Mouse (Mus musculus) megakaryocyte-erythroid progenitor cell, adult 5-6 weeks (primary cell): ENCODE measurements around the gene Pctp. TPM values are rescaled to one million over a fixed set of nuclear protein-coding genes. Genes with fewer than 3 reads are reported as not detected.

ENCODE experiments used
- ATAC-seq: replicated peaks from 2 replicates; pipeline ENCODE4 v1.8.0; 2016; ENCODE audit warnings: mild to moderate bottlenecking, inconsistent platforms; ENCODE audit not compliant: severe bottlenecking, poor library complexity, low FRiP score, low TSS enrichment
- total RNA-seq, 2 experiments: library from RNA; stranded (forward) in 1 of 2; stranded (reverse) in 1 of 2; fragments of 200-1000, 215-1000 nt in 1 of 2; fragments of >200 nt in 1 of 2; fragmentation: Nextera tagmentation in 1 of 2; gene quantifications; 2 replicates each; pipeline ENCODE4 v1.2.3; 2014 to 2017

The Pctp gene
- total RNA-seq, 2 experiments from 2014 or later = 6.8 to 17.6 TPM

DNA sequence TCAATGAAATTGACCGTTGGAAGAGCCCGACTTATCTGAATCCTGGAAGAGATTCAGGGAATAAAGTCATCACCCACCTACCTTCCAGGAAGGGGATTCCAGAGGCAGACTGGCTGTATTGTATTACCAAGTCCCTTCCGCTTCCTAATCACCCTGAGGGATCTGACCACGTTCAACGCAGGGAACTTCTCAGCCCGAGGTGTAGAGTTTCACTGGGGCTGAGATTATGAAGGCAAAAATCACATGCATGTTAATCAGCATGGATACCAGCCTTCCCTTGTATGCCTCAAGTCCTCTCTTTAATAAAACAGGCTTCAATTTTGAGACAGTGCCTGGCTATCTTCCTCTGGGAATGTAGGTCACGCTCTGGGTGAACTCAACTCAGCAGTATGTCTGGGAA is 12.6 kb upstream of the Pctp start:
- ATAC-seq = no peak

DNA sequence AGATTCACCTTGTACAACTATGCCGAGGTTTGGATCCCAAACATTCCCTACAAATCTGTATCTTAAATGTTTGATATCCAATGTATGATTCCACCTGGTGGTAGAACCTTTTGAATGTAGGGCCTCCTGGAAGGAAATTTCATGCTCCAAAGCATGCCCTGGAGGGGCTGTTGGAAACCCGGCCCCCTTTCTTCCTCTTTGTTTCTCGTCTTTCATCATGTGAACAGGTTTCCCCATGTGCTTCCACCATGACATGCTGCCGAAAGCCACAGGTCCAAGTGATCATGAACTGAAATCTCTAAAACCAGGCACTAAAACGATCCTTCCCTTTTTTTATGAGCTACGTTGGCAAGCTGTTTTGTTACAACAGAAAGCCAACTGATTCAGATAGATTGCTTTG is 11.0 kb upstream of the Pctp start:
- ATAC-seq = no peak

- no peak for ATAC-seq
Observed at GRCm38 (mm10) chr11:90007791-90008531, 5.3 kb upstream of the Pctp start.

DNA sequence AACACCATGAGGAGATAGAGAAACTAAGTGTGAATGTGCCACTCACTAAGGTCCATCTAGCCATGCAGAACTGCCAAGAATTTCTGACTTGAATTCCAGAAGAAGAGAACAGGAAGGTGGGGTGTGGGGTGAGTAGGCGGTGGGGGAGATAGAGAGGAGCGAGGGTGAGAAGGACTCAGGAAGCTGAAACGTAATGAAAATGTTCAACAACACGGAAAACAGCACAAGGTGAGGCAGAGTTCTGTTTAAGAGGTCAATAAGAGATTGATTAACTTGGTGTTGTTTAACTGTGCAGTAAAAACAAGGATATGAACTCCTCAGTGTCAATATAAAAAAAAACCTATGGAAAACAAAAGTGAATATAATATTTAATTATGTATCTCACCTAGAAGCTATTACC is 3.4 kb upstream of the Pctp start:
- ATAC-seq = no peak

DNA sequence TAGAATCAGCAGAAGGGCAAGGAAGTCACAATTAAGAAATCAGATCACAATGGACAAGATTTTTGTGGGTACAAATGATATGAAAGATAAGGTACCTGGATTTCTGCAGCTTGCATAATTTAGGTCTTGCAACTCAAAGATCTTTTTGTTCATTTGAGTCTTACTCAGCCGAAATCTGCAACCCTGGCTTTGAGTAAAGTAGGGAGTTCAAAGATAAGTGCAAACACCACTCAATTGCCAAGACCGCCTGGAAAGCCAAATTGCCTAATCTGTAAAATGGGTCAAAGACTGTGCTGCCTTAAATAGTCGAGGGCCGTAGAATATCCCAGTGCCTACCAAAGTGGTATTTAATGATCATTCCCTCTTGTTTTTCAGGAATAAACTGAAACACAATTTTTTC is 692 bp upstream of the Pctp start:
- ATAC-seq = no peak

GRCm38 (mm10) chr11:90002987-90003348 is 274 bp upstream of the Pctp start:
- ATAC-seq = no peak

DNA sequence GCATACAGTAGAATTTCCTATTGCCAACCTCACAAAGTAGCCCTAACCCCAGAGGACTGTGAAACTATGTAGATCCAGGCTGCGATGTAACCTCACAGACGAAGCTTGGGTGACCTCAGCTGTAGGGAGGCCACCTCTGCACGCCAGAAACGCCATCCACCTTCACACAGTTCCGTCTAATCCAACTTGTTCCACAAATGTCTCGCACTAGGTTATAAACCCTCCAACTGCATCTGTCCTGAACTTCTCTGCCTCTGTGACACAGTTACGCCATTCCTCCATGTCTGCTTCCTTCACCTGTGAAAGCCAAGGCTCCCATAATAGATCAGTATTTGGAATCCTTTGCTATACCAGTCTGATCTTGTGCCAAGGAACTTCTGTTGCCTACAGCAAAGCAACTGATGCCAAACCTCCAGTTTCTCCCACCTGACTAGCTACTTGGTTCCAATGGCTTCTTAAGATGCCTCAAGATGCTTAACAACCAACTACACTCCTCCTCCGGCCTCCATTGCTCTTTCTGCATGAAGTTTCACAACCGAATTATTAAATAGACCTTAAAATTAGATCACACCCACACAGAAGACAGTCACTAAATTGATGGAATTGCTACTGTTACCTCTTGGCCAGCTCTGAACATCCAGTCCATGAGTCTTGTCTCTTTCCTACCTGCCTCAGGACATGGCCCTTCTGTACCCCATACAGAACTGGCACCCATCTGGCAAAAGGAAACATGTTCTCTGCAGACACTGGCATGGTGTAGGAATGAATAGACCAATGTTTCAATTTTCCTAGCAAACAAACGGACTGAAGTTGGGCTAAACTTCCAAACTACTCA is 1.1 kb downstream of the Pctp start:
- ATAC-seq = no peak

GRCm38 (mm10) chr11:90000666-90001065 is 2.0 kb downstream of the Pctp start:
- no peak for ATAC-seq

- no peak for ATAC-seq
Observed at GRCm38 (mm10) chr11:89998996-89999770, 3.5 kb downstream of the Pctp start.

DNA sequence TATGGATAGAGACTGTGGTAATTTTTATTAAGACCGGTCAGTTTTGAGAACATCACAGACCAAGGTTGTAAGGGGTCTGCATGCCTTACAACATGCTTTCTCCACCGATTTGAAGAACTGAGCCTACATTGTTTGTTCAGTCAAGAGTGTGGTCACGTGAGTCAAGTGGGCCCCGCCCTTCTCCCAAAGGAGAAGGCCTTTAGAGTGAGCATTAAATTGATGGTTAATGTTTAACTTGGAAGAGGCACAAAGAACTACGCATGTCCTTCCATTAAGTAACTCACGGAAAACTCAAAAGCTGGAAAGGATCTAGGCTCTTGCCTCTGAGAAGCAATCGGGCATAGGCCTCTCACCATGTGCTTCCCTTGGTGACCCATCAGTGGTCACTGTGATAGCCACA is 5.8 kb downstream of the Pctp start:
- ATAC-seq = no peak

- no peak for ATAC-seq
Observed at GRCm38 (mm10) chr11:89996406-89996805, 6.3 kb downstream of the Pctp start.

DNA sequence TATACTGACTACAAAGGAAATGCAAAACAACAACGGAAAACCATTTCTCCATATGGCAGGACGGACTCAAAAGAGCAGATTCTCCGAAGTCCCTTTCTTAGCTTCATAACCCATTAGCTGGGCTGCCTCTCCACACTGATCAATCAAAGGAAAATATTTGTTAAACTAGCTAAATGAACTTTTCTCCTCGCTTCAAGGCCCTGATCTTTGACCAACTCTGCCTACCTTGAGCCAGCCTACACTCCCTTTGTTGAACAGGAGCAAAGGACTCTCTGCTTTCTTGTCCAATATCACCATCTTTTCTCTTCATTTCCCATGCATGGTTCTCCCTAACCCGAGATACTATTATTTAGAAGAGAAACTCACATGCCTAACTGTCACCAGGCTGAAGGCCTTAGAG is 7.1 kb downstream of the Pctp start:
- ATAC-seq = no peak

DNA sequence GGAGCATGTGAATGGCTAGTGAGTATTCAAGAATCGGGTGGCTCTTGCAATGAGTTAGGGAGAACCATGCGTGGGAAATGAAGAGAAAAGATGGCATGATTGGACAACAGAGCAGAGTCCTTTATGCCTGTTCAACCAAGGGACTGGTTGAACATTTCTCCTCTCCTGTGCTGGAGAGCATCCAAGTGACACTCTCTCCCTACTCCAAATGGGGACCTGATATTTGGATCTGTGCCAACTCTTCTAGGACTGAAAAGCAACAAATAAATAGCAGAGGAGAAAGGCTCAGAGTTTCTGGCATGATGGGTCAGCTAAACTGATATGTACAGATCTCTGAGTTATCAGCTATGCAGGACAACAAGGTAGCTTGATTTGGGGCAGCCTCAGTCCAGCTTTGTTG is 8.0 kb downstream of the Pctp start:
- ATAC-seq = no peak

DNA sequence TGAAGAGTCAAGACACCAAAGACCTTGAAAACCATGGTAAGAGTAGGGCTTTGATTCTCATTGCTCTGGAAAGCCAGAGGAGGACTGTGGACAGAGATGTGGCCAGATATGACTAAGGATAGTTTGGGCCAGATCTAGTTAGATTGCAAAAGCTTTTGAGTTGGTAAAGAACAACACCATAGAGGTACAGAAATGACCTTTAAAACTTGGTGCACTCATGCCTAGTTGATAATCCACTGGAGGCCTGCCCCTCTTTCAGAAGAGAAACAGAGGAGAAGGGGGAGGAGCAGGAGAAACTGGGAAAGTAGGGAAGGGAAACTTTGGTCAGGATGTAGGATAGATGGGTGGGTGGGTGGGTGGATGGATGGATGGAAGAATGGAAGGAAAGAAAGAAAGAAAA is 11.0 kb downstream of the Pctp start:
- ATAC-seq = no peak

DNA sequence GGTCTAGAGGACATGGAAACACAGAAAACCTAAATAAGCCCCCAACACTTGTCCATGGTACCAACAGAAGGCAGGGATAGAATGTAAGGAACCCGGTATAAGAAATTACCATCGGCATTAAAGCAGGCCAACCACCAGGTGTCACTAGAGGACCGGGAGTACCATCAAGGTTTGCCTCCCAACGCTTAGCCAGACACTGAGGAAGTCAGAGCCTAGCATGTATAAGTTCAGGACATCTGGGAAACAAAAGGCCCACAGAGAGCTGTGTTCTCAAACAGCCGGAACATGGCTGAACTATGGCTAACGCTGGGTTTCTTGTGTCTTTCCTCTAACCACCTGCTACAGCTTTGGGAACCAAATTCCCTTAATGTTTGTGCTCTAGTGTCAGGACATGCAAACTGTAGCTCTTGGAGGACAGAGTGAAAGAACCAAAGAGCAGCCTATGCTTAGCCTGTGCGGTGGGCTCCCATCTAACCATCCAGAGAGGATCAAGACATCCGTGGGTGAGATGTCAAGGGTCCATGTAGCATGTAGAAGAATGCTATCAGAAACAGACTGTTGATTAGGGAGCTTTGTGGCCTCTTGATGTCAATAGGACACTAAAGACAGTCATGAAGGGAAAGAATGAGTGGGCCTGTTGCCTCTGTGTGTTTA is 13.6 kb downstream of the Pctp start:
- ATAC-seq = peak; percentile 83

GRCm38 (mm10) chr11:89986516-89986915 is 16.2 kb downstream of the Pctp start:
- no peak for ATAC-seq

GRCm38 (mm10) chr11:89985200-89986187 is 17.2 kb downstream of the Pctp start:
- 0 out of 2 replicates have a peak, but pooled peaks have one; percentile 20 for ATAC-seq

DNA sequence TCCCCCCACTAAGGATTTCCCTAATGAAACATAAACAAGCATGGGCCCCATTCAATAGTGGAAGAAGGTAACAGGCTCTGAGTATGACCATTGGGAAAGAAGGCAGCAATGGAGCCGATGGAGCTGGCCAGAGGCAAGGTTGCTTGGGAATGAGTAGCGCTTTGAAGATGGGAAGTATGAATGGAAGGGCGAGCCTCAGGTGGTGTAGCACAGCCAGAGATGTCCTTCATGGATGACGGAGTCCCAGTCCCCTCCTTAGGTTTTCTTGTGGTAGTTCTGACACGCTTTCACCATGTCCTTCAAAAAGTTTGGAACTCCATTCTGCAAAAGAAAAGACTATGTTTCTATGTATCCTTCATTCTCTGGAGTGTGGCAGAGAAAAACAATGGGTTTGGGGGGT is 18.3 kb downstream of the Pctp start:
- no peak for ATAC-seq

DNA sequence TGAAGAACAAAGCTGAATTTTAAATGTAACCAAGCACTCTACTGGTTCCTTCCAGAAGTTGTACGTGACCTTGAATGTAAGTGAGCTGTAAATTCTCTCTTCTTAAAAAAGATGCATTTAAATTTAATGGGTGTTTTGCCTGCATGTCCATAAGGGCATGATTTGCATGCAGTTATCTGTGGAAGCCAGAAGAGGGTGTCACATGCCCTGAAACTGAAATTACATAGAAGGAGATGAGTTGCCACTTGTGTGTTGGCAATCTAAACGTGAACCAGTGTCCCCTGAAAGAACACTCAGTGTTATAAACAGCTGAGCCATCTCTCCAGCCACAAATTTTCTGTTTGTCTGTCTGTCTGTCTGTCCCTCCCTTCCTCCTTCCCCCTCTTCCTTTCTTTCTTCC is 19.8 kb downstream of the Pctp start:
- ATAC-seq = no peak
